Mouse (Mus musculus) heart, adult 18-20 months (tissue): ENCODE results near the gene Exd2. TPM values are rescaled to one million over a fixed set of nuclear protein-coding genes. Genes with fewer than 3 reads are reported as not detected.

Experiments used
- total RNA-seq, 2 experiments: library from RNA; stranded (reverse); gene quantifications; 2 replicates each; pipeline ENCODE4 v1.2.3; 2021

The Exd2 gene
- total RNA-seq, 2 experiments from 2014 or later: 16.5 to 17.9 TPM

Other genes starting within 250 kb of the Exd2 start
- 10 to 100 TPM; 23.8 to 31.7 TPM for gene Actn1, start 202.7 kb upstream of the Exd2 start, total RNA-seq
- 10 to 100 TPM; 31.6 to 43.3 TPM for gene Dcaf5, start 26.5 kb upstream of the Exd2 start, total RNA-seq
- 1 to 10 TPM; 1.7 to 2.8 TPM for gene Galnt16, start 55.2 kb downstream of the Exd2 start, total RNA-seq
- 10 to 100 TPM; 15.3 to 18.3 TPM for gene Slc39a9, start 180.8 kb downstream of the Exd2 start, total RNA-seq
- gene Erh, start 181.2 kb downstream of the Exd2 start, total RNA-seq: 10 to 100 TPM; 25.2 to 26.9 TPM
- gene Plekhd1, start 229.5 kb downstream of the Exd2 start, total RNA-seq: under 1 TPM in 1 of 2 experiments, not detected in 1; 0.20 TPM